Mouse (Mus musculus) heart, adult 2 months (tissue): Measurements from ENCODE around the gene 9230102O04Rik. TPM values are rescaled to one million over a fixed set of nuclear protein-coding genes. Genes with fewer than 3 reads are reported as not detected.

Experiments
- DNase-seq, 2 experiments: peaks; one replicate each; pipeline ENCODE4 v3.0.0; 2021
- H3K27ac ChIP-seq: fragments of 200-600 bp; 2 replicates; pipeline ENCODE4 v1.8.1; 2022
- H3K27me3 ChIP-seq: fragments of 200-500 bp; 2 replicates; pipeline ENCODE4 v1.6.1; 2012; ENCODE audit warnings: mild to moderate bottlenecking, low read length, inconsistent platforms, mixed read lengths; ENCODE audit not compliant: control insufficient read depth, insufficient read depth
- H3K36me3 ChIP-seq: fragments of 200-500 bp; 2 replicates; pipeline ENCODE4 v1.6.1; 2012; ENCODE audit warnings: low read length, inconsistent platforms; ENCODE audit not compliant: control insufficient read depth, insufficient read depth
- H3K4me1 ChIP-seq: fragments of 200-500 bp; 2 replicates; pipeline ENCODE4 v1.6.1; 2011; ENCODE audit warnings: low read length; ENCODE audit not compliant: control insufficient read depth, insufficient read depth
- H3K4me3 ChIP-seq: fragments of 200-600 bp; 2 replicates; pipeline ENCODE4 v1.8.1; 2022
- H3K79me2 ChIP-seq: fragments of 200-500 bp; replicated peaks from 2 replicates; pipeline ENCODE4 v1.6.1; 2012; ENCODE audit warnings: mild to moderate bottlenecking, inconsistent platforms, low read length, moderate library complexity, mixed read lengths; ENCODE audit not compliant: control insufficient read depth, insufficient read depth
- H3K9ac ChIP-seq: fragments of 200-500 bp; 2 replicates; pipeline ENCODE4 v1.6.1; 2012; ENCODE audit warnings: low read depth, mild to moderate bottlenecking, control low read depth, inconsistent platforms, low read length, mixed read lengths
- CTCF ChIP-seq: fragments of 200-600 bp; IDR thresholded peaks from 2 replicates; pipeline ENCODE4 v1.8.1; 2022; ENCODE audit warnings: antibody characterized with exemption, mild to moderate bottlenecking, moderate library complexity
- EP300 ChIP-seq: fragments of 200-500 bp; IDR thresholded peaks from 2 replicates; pipeline ENCODE4 v1.6.1; 2011; ENCODE audit warnings: low read depth, low read length, control low read depth; ENCODE audit not compliant: insufficient read depth
- POLR2A ChIP-seq: fragments of 200-500 bp; IDR thresholded peaks from 2 replicates; pipeline ENCODE4 v1.6.1; 2011; ENCODE audit warnings: mild to moderate bottlenecking, low read depth, low read length, control low read depth; ENCODE audit not compliant: insufficient read depth
- WGBS: fragments of 180-500 bp; shearing (Covaris S2); methylation state at CpG from one replicate; pipeline ENCODE4 v1.1.7; 2018; 5-methylcytosine and 5-hydroxymethylcytosine counted together
- intact Hi-C: fragments of 180-260 bp; cut with DNase I; formaldehyde crosslinking; loops from one replicate; pipeline ENCODE4 v1.15.1; 2025
- polyA plus RNA-seq: library from polyadenylated mRNA; depleted of rRNA; stranded (reverse); fragments of >200 nt; gene quantifications from 2 replicates; pipeline ENCODE4 v1.2.3, GENCODE M21; 2012
- total RNA-seq, 2 experiments: library from RNA; stranded (reverse); gene quantifications; 2 replicates each; pipeline ENCODE4 v1.2.3; 2021

Gene 9230102O04Rik
- total and polyA plus RNA-seq, 3 experiments, result not detected

DNA sequence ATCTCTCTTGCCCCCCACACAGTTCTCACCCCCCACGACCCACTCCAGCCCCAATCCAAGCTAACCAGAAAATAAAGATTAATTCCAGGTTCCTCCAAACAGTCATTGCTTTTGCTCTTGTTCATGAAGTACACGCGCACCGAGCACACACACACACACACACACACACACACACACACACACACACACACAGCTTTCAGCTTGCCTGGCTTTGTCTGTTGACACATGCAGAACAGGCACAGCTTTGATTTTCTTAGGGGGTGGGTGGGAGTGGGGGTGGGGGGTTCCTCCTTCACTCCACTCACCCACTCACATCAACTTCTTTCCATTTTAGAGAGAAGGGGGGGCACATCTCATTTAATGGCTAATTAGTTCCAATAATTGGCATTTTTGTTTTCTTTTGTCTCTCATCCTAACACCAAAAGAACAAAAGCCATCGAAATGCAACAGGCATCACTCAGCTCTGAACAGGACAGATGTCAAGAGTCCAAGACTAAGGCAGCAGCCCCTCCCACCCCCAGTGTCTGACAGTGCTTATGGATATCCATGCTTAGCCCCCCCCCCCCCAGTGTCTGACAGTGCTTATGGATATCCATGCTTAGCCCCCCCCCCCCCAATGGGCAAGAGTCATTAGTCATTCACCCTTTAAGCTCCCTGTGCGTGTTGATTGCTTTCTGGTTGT is 4.1 kb upstream of the 9230102O04Rik start:
- intact Hi-C loops, result no loop called here
- Histone ChIP-seq H3K79me2 (no peaks in the 10 kb centered on the region), H3K27ac (no peak overlapping the region), H3K4me1 (no peaks in the 10 kb centered on the region), H3K4me3 (no peak overlapping the region), H3K36me3 (no peaks in the 10 kb centered on the region), H3K9ac (no peak overlapping the region), H3K27me3 (peaks cover 30% of the 10 kb centered on the region)
- no peak for DNase-seq
- 8% methylated on average over 6 of the region's 6 CpGs for WGBS
- no peak for TF ChIP-seq EP300
- no peak for TF ChIP-seq CTCF
- no peak for TF ChIP-seq POLR2A

DNA sequence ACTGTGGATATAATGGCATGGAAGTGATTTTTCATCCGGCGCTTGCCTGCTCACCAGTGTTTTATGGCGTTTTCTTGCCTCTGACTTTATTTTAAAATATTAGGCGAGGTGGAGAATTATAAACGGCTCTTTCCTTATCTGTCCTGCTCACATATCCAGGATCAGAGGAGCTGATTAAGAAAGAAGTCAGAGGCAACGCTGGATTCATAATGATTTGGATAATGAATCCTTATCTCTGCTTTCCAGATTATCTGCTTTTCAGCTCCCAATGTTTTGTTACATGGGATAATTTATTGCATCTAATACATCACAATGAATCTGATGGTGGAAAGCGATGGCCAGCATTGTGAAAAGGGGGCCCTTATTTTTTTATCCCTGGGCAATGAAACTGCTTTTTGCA is 3.2 kb upstream of the 9230102O04Rik start:
- no peak overlapping the region for H3K4me3 ChIP-seq
- 22% methylated on average over 7 of the region's 7 CpGs for WGBS
- H3K36me3 ChIP-seq, result no peaks in the 10 kb centered on the region
- H3K79me2 ChIP-seq, result no peaks in the 10 kb centered on the region
- H3K9ac ChIP-seq, result no peak overlapping the region
- H3K27ac ChIP-seq, result no peak overlapping the region
- no peak for DNase-seq
- intact Hi-C loops, result no loop called here
- H3K4me1 ChIP-seq, result no peaks in the 10 kb centered on the region
- H3K27me3 ChIP-seq, result peaks cover 34% of the 10 kb centered on the region
- no peak for TF ChIP-seq EP300
- TF ChIP-seq CTCF, result no peak
- TF ChIP-seq POLR2A, result no peak

DNA sequence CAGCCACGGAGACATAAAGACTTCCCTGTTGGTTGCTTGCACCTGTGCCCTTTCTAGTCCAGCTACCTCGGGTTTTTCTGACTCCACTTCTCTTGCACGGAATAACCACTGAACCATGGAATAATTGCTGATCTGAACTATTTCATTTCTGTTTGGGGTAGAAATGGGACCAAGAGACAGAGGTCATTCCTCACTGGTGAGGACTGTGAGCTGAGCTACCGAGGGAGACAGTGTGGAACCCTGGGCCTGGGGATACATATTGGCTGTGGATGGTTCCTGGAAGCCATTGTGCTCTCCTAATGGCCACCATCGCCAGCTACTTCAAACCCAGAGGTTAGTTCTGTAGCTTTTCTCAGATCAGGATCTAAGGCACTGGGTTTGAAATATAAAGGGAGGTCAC is 1.6 kb upstream of the 9230102O04Rik start:
- H3K4me3 ChIP-seq, result no peak overlapping the region
- DNase-seq, result no peak
- H3K27me3 ChIP-seq, result peaks cover 29% of the 10 kb centered on the region
- H3K79me2 ChIP-seq, result no peaks in the 10 kb centered on the region
- WGBS, result 8% methylated on average over 5 of the region's 5 CpGs
- H3K27ac ChIP-seq, result no peak overlapping the region
- H3K9ac ChIP-seq, result no peak overlapping the region
- TF ChIP-seq EP300 (no peak), POLR2A (no peak), CTCF (no peak)
- no peaks in the 10 kb centered on the region for H3K36me3 ChIP-seq
- H3K4me1 ChIP-seq, result no peaks in the 10 kb centered on the region
- intact Hi-C loops, result no loop called here

DNA sequence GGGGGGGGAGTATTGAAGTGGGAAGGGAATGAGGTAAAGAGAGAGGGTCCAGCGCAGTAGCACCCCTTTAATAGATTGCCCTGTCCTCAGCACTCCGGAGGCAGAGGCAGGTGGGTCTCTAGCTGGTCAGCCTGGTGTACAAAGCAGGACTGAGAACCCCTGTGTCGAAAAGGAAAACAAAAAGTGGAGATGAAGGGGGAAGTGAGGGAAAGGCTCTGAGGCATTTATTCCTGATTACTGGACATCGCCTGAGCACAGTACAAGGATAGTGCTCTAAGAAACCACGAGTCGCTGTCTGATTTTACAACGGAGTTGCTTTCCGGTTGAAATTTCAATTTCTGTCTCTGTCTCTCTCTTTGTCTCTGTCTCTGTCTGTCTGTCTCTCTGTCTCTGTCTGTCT is 911 bp upstream of the 9230102O04Rik start:
- H3K4me1 ChIP-seq, result no peaks in the 10 kb centered on the region
- DNase-seq, result no peak
- no peaks in the 10 kb centered on the region for H3K79me2 ChIP-seq
- no peak for TF ChIP-seq CTCF
- TF ChIP-seq POLR2A, result no peak
- TF ChIP-seq EP300, result no peak
- intact Hi-C loops, result no loop called here
- H3K4me3 ChIP-seq, result no peak overlapping the region
- H3K9ac ChIP-seq, result no peak overlapping the region
- no peaks in the 10 kb centered on the region for H3K36me3 ChIP-seq
- WGBS, result 8% methylated on average over 8 of the region's 8 CpGs
- H3K27ac ChIP-seq, result no peak overlapping the region
- peaks cover 26% of the 10 kb centered on the region for H3K27me3 ChIP-seq

DNA sequence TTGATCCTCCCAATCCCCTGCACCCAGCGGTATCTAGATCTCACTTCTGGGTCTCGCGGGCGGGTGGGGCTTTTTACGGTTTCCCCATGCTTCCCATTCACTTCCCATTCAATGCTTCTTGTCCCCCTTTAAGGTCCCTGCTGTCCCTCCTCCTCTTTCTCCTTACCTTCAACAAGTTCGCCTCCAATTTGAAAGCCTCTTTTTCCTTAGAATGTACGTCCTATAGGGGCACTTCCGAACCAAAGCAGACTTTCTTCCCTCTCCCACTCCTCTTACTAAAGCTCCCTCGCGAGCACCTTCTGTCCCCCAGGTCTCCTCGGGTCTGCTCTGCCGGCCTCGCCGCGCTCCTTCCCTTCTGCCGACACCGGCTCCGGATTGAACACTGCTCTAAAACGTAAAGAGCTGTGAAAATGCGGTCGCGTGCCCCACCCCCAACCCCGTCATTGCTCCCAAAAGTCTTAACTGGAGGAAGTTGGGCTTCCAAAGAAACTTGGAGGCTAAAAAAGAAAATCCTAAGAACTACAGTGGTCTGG is 377 bp upstream of the 9230102O04Rik start, which contains the start of gene Gata3:
Gene Gata3, minus strand, starts transcription at position 384 of the 533 bp plus-strand sequence.
- H3K4me3 ChIP-seq, result no peak within 1 kb of the TSS
- H3K4me1 ChIP-seq, result no peaks in the 10 kb centered on the region
- intact Hi-C loops, result no loop called here
- no peaks in the 10 kb centered on the region for H3K36me3 ChIP-seq
- H3K27ac ChIP-seq, result no peak within 1 kb of the TSS
- H3K9ac ChIP-seq, result no peak within 1 kb of the TSS
- H3K27me3 ChIP-seq, result peaks cover 25% of the 10 kb centered on the region
- TF ChIP-seq CTCF, result no peak
- no peak for TF ChIP-seq POLR2A
- TF ChIP-seq EP300, result no peak
- H3K79me2 ChIP-seq, result no peaks in the 10 kb centered on the region
- DNase-seq, result no peak
- WGBS, result 1% methylated on average over 23 of the region's 23 CpGs

DNA sequence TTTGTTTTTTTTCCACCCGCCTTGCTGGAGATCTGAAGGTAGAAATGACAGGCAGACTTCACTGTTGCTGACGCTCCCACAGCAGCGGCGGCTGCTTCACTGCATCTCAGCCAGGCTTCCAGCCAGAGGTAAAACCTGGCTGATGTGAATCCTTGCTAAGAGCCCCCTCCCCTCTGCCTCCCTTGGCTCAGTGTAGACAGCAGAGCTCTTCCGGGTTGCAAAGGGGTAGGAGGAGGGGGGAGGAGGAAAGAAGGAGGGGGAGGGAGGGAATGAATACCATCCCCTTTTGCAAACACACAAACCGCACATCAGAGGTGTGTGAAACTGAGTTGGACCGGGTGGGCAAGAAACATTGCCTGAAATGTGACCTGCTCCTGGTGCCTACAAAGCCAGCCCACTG is 1.7 kb downstream of the 9230102O04Rik start:
- Histone ChIP-seq H3K4me1 (no peaks in the 10 kb centered on the region), H3K27me3 (peaks cover 33% of the 10 kb centered on the region), H3K4me3 (no peak overlapping the region), H3K36me3 (no peaks in the 10 kb centered on the region), H3K9ac (no peak overlapping the region), H3K79me2 (no peaks in the 10 kb centered on the region), H3K27ac (no peak overlapping the region)
- 6% methylated on average over 7 of the region's 7 CpGs for WGBS
- TF ChIP-seq EP300 (no peak), CTCF (no peak)
- intact Hi-C loops, result no loop called here
- DNase-seq, result no peak
